Mouse (Mus musculus): ENCODE data around the gene Pspc1. TPM values are rescaled to one million over a fixed set of nuclear protein-coding genes. Genes with fewer than 3 reads are reported as not detected.
"Not testable (repeated sequence)": the region's sequence is repeated elsewhere in the genome, so short reads cannot be mapped to it uniquely, and the experiment has no call there.

The Pspc1 gene
- polyA plus RNA-seq, 1 experiment, result 54.6 TPM

GRCm38 (mm10) chr14:56777360-56778136 is 568 bp downstream of the Pspc1 start:
- peak; percentile 75 for DNase-seq (ENCODE audit: low read depth)

DNA sequence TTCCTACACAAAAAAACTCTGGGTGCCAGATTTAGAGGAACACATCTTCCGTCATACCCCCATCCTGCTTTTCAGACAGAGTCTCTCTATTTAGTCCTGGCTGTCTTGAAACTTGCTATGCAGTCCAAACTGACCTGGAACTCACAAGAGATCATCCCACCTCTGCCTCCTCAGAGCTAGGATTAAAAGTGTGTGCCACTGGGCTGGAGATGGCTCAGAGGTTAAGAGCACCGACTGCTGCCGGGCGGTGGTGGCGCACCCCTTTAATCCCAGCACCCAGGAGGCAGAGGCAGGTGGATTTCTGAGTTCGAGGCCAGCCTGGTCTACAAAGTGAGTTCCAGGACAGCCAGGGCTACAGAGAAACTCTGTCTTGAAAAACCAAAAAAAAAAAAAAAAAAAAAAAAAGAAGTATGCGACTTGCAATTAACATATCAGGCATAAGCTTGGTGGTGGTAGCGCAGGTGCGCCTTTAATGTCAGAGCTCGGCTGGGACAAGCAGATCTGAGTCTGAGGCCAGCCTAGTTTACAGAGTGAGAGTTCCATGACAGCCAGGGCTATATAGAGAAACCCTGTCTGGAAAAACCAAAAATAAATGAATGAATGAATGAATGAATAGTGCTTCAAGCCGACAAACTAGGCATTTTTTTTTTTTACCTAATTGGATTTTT is 1.4 kb downstream of the Pspc1 start:
- DNase-seq (ENCODE audit: low read depth), result peak; percentile 27
- TF ChIP-seq CTCF (IDR thresholded peaks at IDR 0.05; ENCODE audit: borderline replicate concordance, extremely low read depth, insufficient read depth, insufficient read length) (no peak), POLR2A (IDR thresholded peaks at IDR 0.05; ENCODE audit: borderline replicate concordance, extremely low read depth, insufficient read depth, insufficient read length, poor library complexity, severe bottlenecking) (no peak)

More at GRCm38 (mm10) chr14:56777360-56778136, 568 bp downstream of the Pspc1 start:
- TF ChIP-seq CTCF (IDR thresholded peaks at IDR 0.05; ENCODE audit: borderline replicate concordance, extremely low read depth, insufficient read depth, insufficient read length) (no peak), POLR2A (IDR thresholded peaks at IDR 0.05; ENCODE audit: borderline replicate concordance, extremely low read depth, insufficient read depth, insufficient read length, poor library complexity, severe bottlenecking) (peak; percentile 30; the same call in 1 of the 2 replicates)

DNA sequence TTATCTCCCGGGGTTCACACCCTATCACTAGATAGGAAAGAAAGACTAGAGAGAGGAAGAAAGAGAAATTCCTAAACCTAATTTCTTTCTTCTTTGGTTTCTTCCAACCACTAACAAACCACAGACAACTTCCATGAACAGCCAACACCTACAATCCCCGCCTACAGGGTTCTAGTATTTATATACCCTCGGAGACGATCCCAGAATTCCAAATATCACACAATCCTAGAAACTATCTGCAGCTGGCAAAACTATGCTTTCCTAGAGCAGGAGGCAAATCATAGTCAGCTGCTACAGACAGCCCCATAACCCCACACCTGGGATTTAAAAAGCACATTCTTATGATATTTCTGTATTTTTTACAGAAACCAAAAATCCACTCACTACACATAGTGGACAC is 2.7 kb downstream of the Pspc1 start:
- DNase-seq (ENCODE audit: low read depth), result no peak

DNA sequence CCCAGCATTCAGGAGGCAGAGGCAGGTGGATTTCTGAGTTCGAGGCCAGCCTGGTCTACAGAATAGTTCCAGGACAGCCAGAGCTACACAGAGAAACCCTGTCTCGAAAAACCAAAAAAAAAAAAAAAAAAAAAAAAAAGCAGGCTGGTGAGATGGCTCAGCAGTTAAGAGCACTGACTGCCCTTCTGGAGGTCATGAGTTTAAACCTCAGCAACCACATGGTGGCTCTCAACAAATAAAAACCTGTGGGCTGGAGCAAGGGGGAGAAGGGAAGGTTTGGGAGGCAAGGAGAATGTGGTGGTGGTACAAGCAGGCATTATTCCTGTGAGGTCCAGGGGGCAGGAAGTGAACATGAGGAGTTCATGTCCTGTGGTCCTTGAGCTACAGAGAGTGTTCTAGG is 11.7 kb downstream of the Pspc1 start:
- not testable (repeated sequence) for DNase-seq (ENCODE audit: low read depth)

More for the DNA sequence above, 2.7 kb downstream of the Pspc1 start:
- no peak for TF ChIP-seq POLR2A (IDR thresholded peaks at IDR 0.05; ENCODE audit: borderline replicate concordance, extremely low read depth, insufficient read depth, insufficient read length, poor library complexity, severe bottlenecking)

GRCm38 (mm10) chr14:56765117-56765516 is 13.0 kb downstream of the Pspc1 start:
- not testable (repeated sequence) for DNase-seq (ENCODE audit: low read depth)

DNA sequence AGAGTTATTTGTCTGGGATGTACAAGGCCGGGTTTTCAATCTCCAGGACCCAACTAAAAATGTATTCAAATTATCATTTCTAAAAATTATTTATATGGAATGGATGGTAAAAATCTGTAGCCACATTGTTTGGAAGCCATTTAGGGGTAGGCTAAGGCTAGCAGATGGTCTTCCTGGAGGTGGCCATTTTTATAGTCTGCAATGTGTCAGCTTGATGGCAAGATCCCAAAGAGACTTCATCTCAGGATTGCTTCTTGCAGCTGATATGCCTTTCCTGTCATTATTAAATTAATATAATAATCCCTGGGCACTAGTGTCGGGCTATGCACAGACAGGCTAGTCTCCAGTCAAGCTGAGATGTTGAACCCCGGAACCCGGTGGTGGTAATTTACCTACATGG is 26.8 kb downstream of the Pspc1 start:
- TF ChIP-seq POLR2A (IDR thresholded peaks at IDR 0.05; ENCODE audit: borderline replicate concordance, extremely low read depth, insufficient read depth, insufficient read length, poor library complexity, severe bottlenecking) (no peak), CTCF (IDR thresholded peaks at IDR 0.05; ENCODE audit: borderline replicate concordance, extremely low read depth, insufficient read depth, insufficient read length) (no peak)
- no peak for DNase-seq (ENCODE audit: low read depth)

- no peak for TF ChIP-seq POLR2A (IDR thresholded peaks at IDR 0.05; ENCODE audit: borderline replicate concordance, extremely low read depth, insufficient read depth, insufficient read length, poor library complexity, severe bottlenecking)
- peak; percentile 11; the same call in 1 of the 2 replicates for TF ChIP-seq CTCF (IDR thresholded peaks at IDR 0.05; ENCODE audit: borderline replicate concordance, extremely low read depth, insufficient read depth, insufficient read length)
- no peak for DNase-seq (ENCODE audit: low read depth)
Observed at GRCm38 (mm10) chr14:56740175-56740574, 37.9 kb downstream of the Pspc1 start.

GRCm38 (mm10) chr14:56726493-56726892 is 51.6 kb downstream of the Pspc1 start:
- DNase-seq (ENCODE audit: low read depth), result no peak
- TF ChIP-seq CTCF (IDR thresholded peaks at IDR 0.05; ENCODE audit: borderline replicate concordance, extremely low read depth, insufficient read depth, insufficient read length) (no peak), POLR2A (IDR thresholded peaks at IDR 0.05; ENCODE audit: borderline replicate concordance, extremely low read depth, insufficient read depth, insufficient read length, poor library complexity, severe bottlenecking) (no peak)

GRCm38 (mm10) chr14:56705687-56706086 is 72.4 kb downstream of the Pspc1 start:
- no peak for DNase-seq (ENCODE audit: low read depth)
- no peak for TF ChIP-seq CTCF (IDR thresholded peaks at IDR 0.05; ENCODE audit: borderline replicate concordance, extremely low read depth, insufficient read depth, insufficient read length)
- TF ChIP-seq POLR2A (IDR thresholded peaks at IDR 0.05; ENCODE audit: borderline replicate concordance, extremely low read depth, insufficient read depth, insufficient read length, poor library complexity, severe bottlenecking), result no peak

- TF ChIP-seq CTCF (IDR thresholded peaks at IDR 0.05; ENCODE audit: borderline replicate concordance, extremely low read depth, insufficient read depth, insufficient read length) (no peak), POLR2A (IDR thresholded peaks at IDR 0.05; ENCODE audit: borderline replicate concordance, extremely low read depth, insufficient read depth, insufficient read length, poor library complexity, severe bottlenecking) (no peak)
- no peak for DNase-seq (ENCODE audit: low read depth)
Observed at GRCm38 (mm10) chr14:56702644-56703043, 75.5 kb downstream of the Pspc1 start.

GRCm38 (mm10) chr14:56697836-56698235 is 80.3 kb downstream of the Pspc1 start:
- DNase-seq (ENCODE audit: low read depth), result no peak
- no peak for TF ChIP-seq CTCF (IDR thresholded peaks at IDR 0.05; ENCODE audit: borderline replicate concordance, extremely low read depth, insufficient read depth, insufficient read length)
- TF ChIP-seq POLR2A (IDR thresholded peaks at IDR 0.05; ENCODE audit: borderline replicate concordance, extremely low read depth, insufficient read depth, insufficient read length, poor library complexity, severe bottlenecking), result no peak

GRCm38 (mm10) chr14:56695495-56695894 is 82.6 kb downstream of the Pspc1 start:
- no peak for TF ChIP-seq POLR2A (IDR thresholded peaks at IDR 0.05; ENCODE audit: borderline replicate concordance, extremely low read depth, insufficient read depth, insufficient read length, poor library complexity, severe bottlenecking)
- TF ChIP-seq CTCF (IDR thresholded peaks at IDR 0.05; ENCODE audit: borderline replicate concordance, extremely low read depth, insufficient read depth, insufficient read length), result no peak
- DNase-seq (ENCODE audit: low read depth), result no peak
